Mouse (Mus musculus): ENCODE measurements around the gene Pink1. TPM values are rescaled to one million over a fixed set of nuclear protein-coding genes. Genes with fewer than 3 reads are reported as not detected.

Gene Pink1
- polyA plus RNA-seq, 1 experiment from 2014 or later = 35.9 TPM

- H3K9ac ChIP-seq = no peak overlapping the region
- WGBS = 58% methylated on average over 14 of the region's 14 CpGs
- no peak overlapping the region for H3K4me2 ChIP-seq (replicated peaks)
- no peaks in the 10 kb centered on the region for H3K36me3 ChIP-seq
- H3K4me1 ChIP-seq (replicated peaks) = 0 out of 2 replicates have a peak, but pooled peaks cover 3% of the 10 kb centered on the region
- H3K27ac ChIP-seq = no peak overlapping the region
- no peaks in the 10 kb centered on the region for H3K9me3 ChIP-seq
- H3K27me3 ChIP-seq (replicated peaks) = no peaks in the 10 kb centered on the region
- no peak overlapping the region for H3K4me3 ChIP-seq (replicated peaks)
- ATAC-seq = peak; percentile 63; the same call in 1 of the 2 replicates
Measured at GRCm38 (mm10) chr4:138272011-138272997, 53.8 kb downstream of the Pink1 start.

GRCm38 (mm10) chr4:138267869-138268268, 58.2 kb downstream of the Pink1 start:
- H3K4me2 ChIP-seq (replicated peaks) = no peak overlapping the region
- H3K4me1 ChIP-seq (replicated peaks) = 0 out of 2 replicates have a peak, but pooled peaks cover 3% of the 10 kb centered on the region
- peak; percentile 57 for ATAC-seq
- no peaks in the 10 kb centered on the region for H3K27me3 ChIP-seq (replicated peaks)
- no peak overlapping the region for H3K27ac ChIP-seq
- H3K9ac ChIP-seq = no peak overlapping the region
- 70% methylated on average over 10 of the region's 10 CpGs for WGBS
- H3K36me3 ChIP-seq = no peaks in the 10 kb centered on the region
- no peaks in the 10 kb centered on the region for H3K9me3 ChIP-seq
- H3K4me3 ChIP-seq (replicated peaks) = no peak overlapping the region

Other genes starting within 250 kb of the Pink1 start
- gene Hp1bp3, start 110.0 kb downstream of the Pink1 start, polyA plus RNA-seq (2015; fragmentation: Nextera tagmentation; extraction: Ambion mirVana) = 110 and 129 TPM in 2 replicates
- 0.62 and 0.69 TPM in 2 replicates for gene Sh2d5, start 75.9 kb downstream of the Pink1 start, polyA plus RNA-seq (2015; fragmentation: Nextera tagmentation; extraction: Ambion mirVana)
- gene Kif17, start 75.9 kb downstream of the Pink1 start, polyA plus RNA-seq (2015; fragmentation: Nextera tagmentation; extraction: Ambion mirVana) = 0.83 and 0.95 TPM in 2 replicates
- 379 and 414 TPM in 2 replicates for gene Ddost, start 21.6 kb downstream of the Pink1 start, polyA plus RNA-seq (2015; fragmentation: Nextera tagmentation; extraction: Ambion mirVana)
- gene Cda, start 41.7 kb upstream of the Pink1 start, polyA plus RNA-seq (2015; fragmentation: Nextera tagmentation; extraction: Ambion mirVana) = 26.5 and 30.5 TPM in 2 replicates
- gene Fam43b, start 70.2 kb upstream of the Pink1 start, polyA plus RNA-seq (2015; fragmentation: Nextera tagmentation; extraction: Ambion mirVana) = 0.05 TPM in 1 of 2 replicates, not detected in the other
- 24.9 and 25.7 TPM in 2 replicates for gene Mul1, start 108.4 kb upstream of the Pink1 start, polyA plus RNA-seq (2015; fragmentation: Nextera tagmentation; extraction: Ambion mirVana)
- 4.8 and 5.5 TPM in 2 replicates for gene Camk2n1, start 128.0 kb upstream of the Pink1 start, polyA plus RNA-seq (2015; fragmentation: Nextera tagmentation; extraction: Ambion mirVana)